Mouse (Mus musculus): ENCODE data around the gene Nicn1. TPM values are rescaled to one million over a fixed set of nuclear protein-coding genes. Genes with fewer than 3 reads are reported as not detected.

Gene Nicn1
- polyA plus RNA-seq, 1 experiment from 2014 or later, result 65.1 TPM

DNA sequence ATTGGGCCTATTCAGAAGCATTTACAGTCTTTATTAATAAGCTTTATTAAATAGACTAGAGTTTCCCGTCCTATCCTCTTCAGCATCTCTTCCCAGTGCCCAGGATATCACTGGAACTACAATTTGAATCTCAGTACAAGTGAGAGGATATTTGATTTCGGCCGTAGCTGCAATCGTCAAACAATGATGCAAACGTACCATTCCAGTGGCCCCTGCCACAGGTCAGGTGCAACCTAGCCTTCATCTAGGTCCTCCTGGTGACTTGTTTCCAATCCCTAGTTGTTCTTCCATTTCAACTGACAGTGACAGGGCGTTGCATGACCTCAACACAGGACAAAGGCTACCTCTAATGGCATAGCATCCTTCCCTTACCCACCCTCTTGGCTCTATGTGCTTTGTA is 544 bp downstream of the Nicn1 start:
- ATAC-seq (ENCODE audit: insufficient read depth, low FRiP score, low TSS enrichment) (no peak), DNase-seq (ENCODE audit: low spot score) (no peak)
- Histone ChIP-seq H3K27ac (ENCODE audit: low read depth, low read length) (no peak overlapping the region), H3K4me3 (ENCODE audit: low read depth, low read length) (peak overlapping the region; percentile 51), H3K4me2 (ENCODE audit: low read depth) (peak overlapping the region; percentile 74), H3K9ac (ENCODE audit: low read length) (peak overlapping the region; percentile 59), H3K4me1 (ENCODE audit: control insufficient read depth, insufficient read depth, low read length) (peaks cover 5% of the 10 kb centered on the region; the same call in 1 of the 2 replicates), H3K27me3 (ENCODE audit: control insufficient read depth, insufficient read depth, low read length) (no peaks in the 10 kb centered on the region), H3K36me3 (ENCODE audit: control insufficient read depth, insufficient read depth, low read length) (no peaks in the 10 kb centered on the region), H3K9me3 (ENCODE audit: control insufficient read depth, low read length) (no peaks in the 10 kb centered on the region)
- WGBS, result 49% methylated on average over 6 of the region's 6 CpGs

DNA sequence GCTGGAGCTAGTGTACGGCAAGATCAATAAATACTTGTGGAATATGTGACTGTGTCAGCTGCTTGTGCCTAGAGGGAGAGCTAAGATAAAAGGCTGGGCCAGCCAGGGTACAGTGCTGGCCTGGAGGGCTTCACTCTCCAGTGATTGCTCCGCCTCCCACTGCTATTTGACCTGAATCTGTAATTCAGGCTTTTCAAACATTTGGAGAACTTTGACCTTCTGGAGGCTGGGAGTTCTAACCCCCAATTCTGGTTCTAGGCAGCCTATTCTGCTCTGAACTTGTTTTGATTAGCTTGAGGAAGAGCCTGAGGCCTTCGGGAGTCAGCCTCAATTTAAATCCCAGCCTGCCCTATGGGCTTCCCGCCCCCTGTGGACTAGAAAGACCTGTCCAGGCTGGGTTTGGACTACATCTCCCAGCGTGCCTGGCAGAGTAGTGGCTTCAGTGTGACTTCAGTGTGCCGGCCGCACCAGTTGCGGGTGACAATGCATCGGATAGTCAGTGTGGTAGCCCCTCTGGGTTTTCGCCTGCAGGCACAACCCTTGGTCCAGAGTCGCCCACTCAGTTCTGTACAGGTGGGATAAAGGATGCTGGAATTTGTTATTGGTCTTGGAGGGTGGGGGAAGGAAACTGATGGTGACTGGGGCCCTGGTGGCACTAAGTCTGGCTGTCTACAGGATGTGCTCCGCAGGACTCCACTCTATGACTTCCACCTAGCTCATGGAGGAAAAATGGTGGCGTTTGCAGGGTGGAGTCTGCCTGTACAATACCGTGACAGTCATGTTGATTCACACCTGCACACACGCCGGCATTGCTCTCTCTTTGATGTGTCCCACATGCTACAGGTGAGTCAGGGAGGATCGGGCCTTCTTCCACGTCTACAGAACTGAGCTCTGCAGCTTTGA is 6.5 kb downstream of the Nicn1 start, which contains the start of gene Amt:
Gene Amt, plus strand, starts transcription at position 401 of the 903 bp plus-strand sequence.
- ATAC-seq (ENCODE audit: insufficient read depth, low FRiP score, low TSS enrichment), result peak; percentile 83
- peak within 1 kb of the TSS; percentile 55 for H3K9ac ChIP-seq (ENCODE audit: low read length)
- no peaks in the 10 kb centered on the region for H3K36me3 ChIP-seq (ENCODE audit: control insufficient read depth, insufficient read depth, low read length)
- no peaks in the 10 kb centered on the region for H3K9me3 ChIP-seq (ENCODE audit: control insufficient read depth, low read length)
- peak; percentile 70 for DNase-seq (ENCODE audit: low spot score)
- H3K4me2 ChIP-seq (ENCODE audit: low read depth), result peak within 1 kb of the TSS; percentile 52
- H3K27ac ChIP-seq (ENCODE audit: low read depth, low read length), result peak within 1 kb of the TSS; percentile 34; the same call in 1 of the 2 replicates
- no peaks in the 10 kb centered on the region for H3K27me3 ChIP-seq (ENCODE audit: control insufficient read depth, insufficient read depth, low read length)
- peak within 1 kb of the TSS; percentile 34 for H3K4me3 ChIP-seq (ENCODE audit: low read depth, low read length)
- peaks cover 7% of the 10 kb centered on the region for H3K4me1 ChIP-seq (ENCODE audit: control insufficient read depth, insufficient read depth, low read length)
- WGBS, result 22% methylated on average over 18 of the region's 18 CpGs

DNA sequence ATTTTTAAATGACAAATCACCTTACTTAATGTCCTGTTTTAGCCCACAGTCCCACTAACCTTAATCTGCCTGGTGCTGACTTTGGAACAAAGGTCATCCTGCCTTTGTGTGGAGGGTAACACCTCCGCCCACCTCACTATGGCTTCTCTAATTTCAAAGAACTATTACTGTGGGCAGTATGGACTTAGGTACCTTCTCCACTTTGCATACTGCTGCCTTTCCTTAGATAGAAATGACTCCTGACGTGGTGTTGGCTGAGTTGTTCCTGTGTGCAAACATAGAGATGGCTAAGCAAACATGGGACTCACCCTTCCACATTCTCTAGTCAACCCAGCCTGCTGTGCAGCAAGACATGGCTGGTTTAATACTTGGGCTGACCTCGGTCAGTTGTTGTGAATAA is 11.6 kb downstream of the Nicn1 start:
- Histone ChIP-seq H3K27ac (ENCODE audit: low read depth, low read length) (no peak overlapping the region), H3K9ac (ENCODE audit: low read length) (no peak overlapping the region), H3K36me3 (ENCODE audit: control insufficient read depth, insufficient read depth, low read length) (peaks cover 2% of the 10 kb centered on the region; the same call in 1 of the 2 replicates), H3K27me3 (ENCODE audit: control insufficient read depth, insufficient read depth, low read length) (no peaks in the 10 kb centered on the region), H3K4me2 (ENCODE audit: low read depth) (no peak overlapping the region), H3K4me1 (ENCODE audit: control insufficient read depth, insufficient read depth, low read length) (peaks cover 10% of the 10 kb centered on the region), H3K9me3 (ENCODE audit: control insufficient read depth, low read length) (no peaks in the 10 kb centered on the region), H3K4me3 (ENCODE audit: low read depth, low read length) (no peak overlapping the region)
- ATAC-seq (ENCODE audit: insufficient read depth, low FRiP score, low TSS enrichment) (no peak), DNase-seq (ENCODE audit: low spot score) (no peak)
- 74% methylated on average over 3 of the region's 3 CpGs for WGBS

DNA sequence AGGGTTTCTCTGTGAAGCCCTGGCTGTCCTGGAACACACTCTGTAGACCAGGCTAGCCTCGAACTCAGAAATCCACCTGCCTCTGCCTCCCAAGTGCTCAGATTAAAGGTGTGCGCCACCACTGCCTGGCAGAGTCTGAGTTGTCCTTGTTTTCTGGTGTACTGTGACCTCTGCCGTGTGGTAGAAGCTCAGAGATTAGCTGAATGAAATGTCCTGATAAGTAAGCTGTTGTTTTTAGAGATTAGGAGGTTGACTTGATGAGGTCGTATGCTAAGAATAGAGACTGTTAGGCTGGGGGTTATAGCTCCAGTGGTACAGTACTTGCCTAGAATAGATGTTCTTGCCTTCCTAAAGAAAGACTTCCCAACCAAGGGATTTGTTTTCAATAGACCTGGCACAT is 14.5 kb downstream of the Nicn1 start:
- Histone ChIP-seq H3K27ac (ENCODE audit: low read depth, low read length) (no peak overlapping the region), H3K36me3 (ENCODE audit: control insufficient read depth, insufficient read depth, low read length) (peaks cover 2% of the 10 kb centered on the region; the same call in 1 of the 2 replicates), H3K9ac (ENCODE audit: low read length) (no peak overlapping the region), H3K4me1 (ENCODE audit: control insufficient read depth, insufficient read depth, low read length) (peaks cover 18% of the 10 kb centered on the region), H3K4me2 (ENCODE audit: low read depth) (peak overlapping the region; percentile 86), H3K4me3 (ENCODE audit: low read depth, low read length) (peak overlapping the region; percentile 92; the same call in 1 of the 2 replicates), H3K27me3 (ENCODE audit: control insufficient read depth, insufficient read depth, low read length) (no peaks in the 10 kb centered on the region), H3K9me3 (ENCODE audit: control insufficient read depth, low read length) (no peaks in the 10 kb centered on the region)
- ATAC-seq (ENCODE audit: insufficient read depth, low FRiP score, low TSS enrichment) (no peak), DNase-seq (ENCODE audit: low spot score) (no peak)
- WGBS, result 92% methylated on average over 4 of the region's 4 CpGs

DNA sequence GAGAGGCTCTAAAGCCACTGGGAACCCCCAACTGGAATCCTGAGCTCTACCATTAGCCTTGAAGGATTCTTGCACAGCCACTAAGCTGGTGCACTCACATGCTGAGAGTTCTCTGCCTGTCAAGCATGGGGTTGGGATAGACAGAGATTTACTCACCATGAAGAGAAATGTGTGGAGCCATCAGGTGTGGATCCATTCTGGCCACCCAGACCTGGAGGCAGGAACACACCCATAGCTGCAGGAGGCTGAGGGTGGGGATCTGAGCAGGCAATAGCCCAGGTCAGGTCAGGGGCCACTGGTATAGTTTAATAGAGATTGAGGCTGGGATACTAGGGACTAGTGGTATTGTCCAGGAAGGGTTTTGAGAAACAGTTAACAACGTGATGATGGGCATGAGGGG is 14.9 kb downstream of the Nicn1 start:
- Histone ChIP-seq H3K4me3 (ENCODE audit: low read depth, low read length) (peak overlapping the region; percentile 92), H3K27me3 (ENCODE audit: control insufficient read depth, insufficient read depth, low read length) (no peaks in the 10 kb centered on the region), H3K4me2 (ENCODE audit: low read depth) (peak overlapping the region; percentile 86), H3K9ac (ENCODE audit: low read length) (peak overlapping the region; percentile 95), H3K4me1 (ENCODE audit: control insufficient read depth, insufficient read depth, low read length) (peaks cover 18% of the 10 kb centered on the region), H3K36me3 (ENCODE audit: control insufficient read depth, insufficient read depth, low read length) (peaks cover 2% of the 10 kb centered on the region; the same call in 1 of the 2 replicates), H3K27ac (ENCODE audit: low read depth, low read length) (peak overlapping the region; percentile 83), H3K9me3 (ENCODE audit: control insufficient read depth, low read length) (no peaks in the 10 kb centered on the region)
- 21% methylated on average over 1 of the region's 1 CpGs for WGBS
- ATAC-seq (ENCODE audit: insufficient read depth, low FRiP score, low TSS enrichment), result 0 out of 2 replicates have a peak, but pooled peaks have one; percentile 4
- DNase-seq (ENCODE audit: low spot score), result no peak

DNA sequence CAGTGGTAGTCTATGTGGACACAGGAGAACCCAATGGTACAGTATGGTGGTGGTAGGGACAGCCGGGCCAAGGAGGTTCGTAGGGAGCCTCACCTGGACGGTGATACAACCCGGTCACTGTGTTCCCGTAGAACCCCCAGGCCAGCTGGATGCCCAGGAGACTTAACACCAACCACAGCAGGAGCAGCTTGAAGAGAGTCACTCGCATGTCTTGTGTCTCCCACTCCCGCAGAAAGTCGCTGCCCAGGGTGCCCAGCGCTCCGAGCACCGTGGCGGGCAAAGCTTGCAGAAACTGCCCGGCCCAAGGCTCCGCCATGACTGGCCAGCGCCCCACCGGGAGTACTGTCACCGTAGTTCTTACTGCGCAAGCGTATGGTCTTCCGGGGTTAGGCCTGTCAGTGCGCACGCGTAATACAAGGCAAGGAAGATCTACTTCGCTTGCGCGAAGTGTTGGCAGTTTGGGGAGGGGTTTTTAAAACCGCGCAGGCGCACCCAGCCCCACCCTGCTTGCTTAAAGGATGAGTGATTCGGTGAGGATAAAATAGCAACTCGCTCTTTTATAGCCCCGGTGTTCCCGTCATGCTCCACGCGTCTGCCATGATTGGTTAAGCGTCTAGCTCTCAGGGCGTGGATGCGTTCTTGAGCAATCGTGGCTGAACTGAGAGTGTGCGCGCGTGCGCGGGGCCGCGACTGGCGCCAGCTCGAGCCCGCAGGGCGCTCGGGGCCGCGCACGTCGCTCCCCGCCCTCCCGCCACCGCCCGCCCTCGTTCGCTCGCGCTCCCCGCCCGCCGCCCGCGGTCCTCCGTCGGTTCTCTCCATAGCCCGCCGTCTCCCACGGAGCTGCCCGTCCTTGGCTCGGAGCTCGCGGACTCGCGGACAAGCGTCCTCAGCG is 15.6 kb downstream of the Nicn1 start, which contains the start of the genes Rhoa and Tcta:
Gene Rhoa, plus strand, starts transcription at position 501 of the 892 bp plus-strand sequence.
Gene Tcta, minus strand, starts transcription at position 532 of the 892 bp plus-strand sequence.
- peak within 1 kb of the TSS; percentile 95 for H3K9ac ChIP-seq (ENCODE audit: low read length)
- peak within 1 kb of the TSS; percentile 92 for H3K4me3 ChIP-seq (ENCODE audit: low read depth, low read length)
- H3K9me3 ChIP-seq (ENCODE audit: control insufficient read depth, low read length), result no peaks in the 10 kb centered on the region
- ATAC-seq (ENCODE audit: insufficient read depth, low FRiP score, low TSS enrichment) (peak; percentile 96), DNase-seq (ENCODE audit: low spot score) (peak; percentile 98)
- H3K4me2 ChIP-seq (ENCODE audit: low read depth), result peak within 1 kb of the TSS; percentile 86
- no peaks in the 10 kb centered on the region for H3K27me3 ChIP-seq (ENCODE audit: control insufficient read depth, insufficient read depth, low read length)
- WGBS, result under 1% methylated on average over 81 of the region's 81 CpGs
- H3K36me3 ChIP-seq (ENCODE audit: control insufficient read depth, insufficient read depth, low read length), result peaks cover 2% of the 10 kb centered on the region; the same call in 1 of the 2 replicates
- peaks cover 18% of the 10 kb centered on the region for H3K4me1 ChIP-seq (ENCODE audit: control insufficient read depth, insufficient read depth, low read length)
- peak within 1 kb of the TSS; percentile 99 for H3K27ac ChIP-seq (ENCODE audit: low read depth, low read length)

DNA sequence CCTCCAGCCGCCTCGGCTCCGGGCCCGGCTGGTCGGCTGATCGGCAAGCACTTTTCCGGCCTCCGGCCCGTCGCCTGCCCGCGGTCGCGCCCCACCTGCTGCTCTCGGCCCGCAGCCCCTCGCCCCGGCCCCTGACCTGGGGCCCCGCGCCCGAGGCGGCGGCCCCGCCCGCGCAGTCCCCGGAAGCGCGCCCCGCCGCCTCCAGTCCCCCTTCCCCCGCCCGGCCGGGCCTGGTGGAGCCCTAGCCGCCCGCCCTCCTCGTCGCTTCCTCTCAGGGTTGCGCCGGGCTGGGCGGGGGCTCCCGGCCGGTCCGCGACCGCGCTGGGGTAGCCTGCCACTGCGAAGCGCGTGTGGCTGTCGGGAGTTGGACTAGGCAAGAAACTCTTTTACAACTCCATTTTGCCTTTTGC is 16.3 kb downstream of the Nicn1 start:
- DNase-seq (ENCODE audit: low spot score) (peak; percentile 84), ATAC-seq (ENCODE audit: insufficient read depth, low FRiP score, low TSS enrichment) (peak; percentile 78)
- 0% methylated on average over 21 of the region's 51 CpGs for WGBS
- H3K27ac ChIP-seq (ENCODE audit: low read depth, low read length), result peak overlapping the region; percentile 99
- peaks cover 18% of the 10 kb centered on the region for H3K4me1 ChIP-seq (ENCODE audit: control insufficient read depth, insufficient read depth, low read length)
- peak overlapping the region; percentile 95 for H3K9ac ChIP-seq (ENCODE audit: low read length)
- peak overlapping the region; percentile 92 for H3K4me3 ChIP-seq (ENCODE audit: low read depth, low read length)
- peak overlapping the region; percentile 86 for H3K4me2 ChIP-seq (ENCODE audit: low read depth)
- H3K27me3 ChIP-seq (ENCODE audit: control insufficient read depth, insufficient read depth, low read length), result no peaks in the 10 kb centered on the region
- H3K9me3 ChIP-seq (ENCODE audit: control insufficient read depth, low read length), result no peaks in the 10 kb centered on the region
- peaks cover 2% of the 10 kb centered on the region; the same call in 1 of the 2 replicates for H3K36me3 ChIP-seq (ENCODE audit: control insufficient read depth, insufficient read depth, low read length)

All from neural tube, embryonic 11.5 days (tissue).